In the genomic region with DNA sequence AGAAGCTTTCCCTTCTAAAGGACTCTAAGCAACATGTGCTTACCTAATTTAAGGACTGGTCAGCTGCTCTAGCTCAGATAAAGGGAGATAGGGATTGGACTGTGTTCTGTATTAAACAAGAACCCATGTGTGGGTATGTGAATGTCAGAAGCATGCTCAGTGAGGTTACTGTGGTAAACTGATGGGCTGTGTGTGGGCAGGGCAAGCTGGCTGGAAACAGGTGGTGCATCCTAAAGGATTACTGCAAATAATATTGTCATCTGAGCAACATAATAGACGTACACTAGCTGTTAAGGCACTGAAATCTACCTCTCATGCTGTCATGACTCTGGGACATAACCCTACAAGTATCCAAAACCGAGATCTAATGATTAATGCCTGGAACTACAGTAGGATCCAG, we compare ENCODE assay signal across 22 mouse cellular contexts. TPM values are rescaled to one million over a fixed set of nuclear protein-coding genes. Genes with fewer than 3 reads are reported as not detected.
DNase-seq lines count a peak whose midpoint lies in the region.
"Had no signal": no experiment of that assay in that cellular context is flagged by ENCODE, and none has a peak within 500 bp of the region (broad histone marks: within the 10 kb centered on the region; RNA-seq: fewer than 3 reads in every experiment).

No protein-coding gene starts in this region.

- DNase-seq in layer of hippocampus, adult 11-12 months (ENCODE audit: low spot score): peak; percentile 12
- no peak for DNase-seq in layer of hippocampus, postnatal 10 days (ENCODE audit: low spot score in 2 of 2)
- peak; percentile 9 to 24 for DNase-seq in layer of hippocampus, adult 8-10 months (ENCODE audit: low spot score in 2 of 2)
- DNase-seq in layer of hippocampus, adult 9-10 months (ENCODE audit: low spot score): no peak
- DNase-seq in brain, adult 2 months (ENCODE audit: low read depth, low spot score): peak; percentile 34
- DNase-seq in layer of hippocampus, postnatal 36 days: peak; percentile 14 to 15
- DNase-seq in Muller cell, postnatal 12 days (ENCODE audit: inconsistent ontology term): no peak
- DNase-seq in thymus, postnatal 25 days: no peak
- DNase-seq: adrenal gland, adult 8-10 months; adrenal gland, postnatal 14 days; adrenal gland, postnatal 36 days; cerebellum, adult 11 months; cerebellum, adult 18-20 months; cerebellum, adult 8-10 months; cerebellum, adult 9-11 months; cerebellum, postnatal 14 days; cerebellum, postnatal 36 days; embryo, embryonic 11 days had no signal

RNA-seq across cellular contexts. Expression of gene 9630041A04Rik, which starts 28.0 kb away (rescaled TPM):
- total RNA-seq in layer of hippocampus, postnatal 10 days (2021): not detected
- total RNA-seq in layer of hippocampus, adult 8-10 months (2022): not detected
- not detected for total RNA-seq in layer of hippocampus, postnatal 36 days (2021)
- total RNA-seq: adrenal gland, adult 18-20 months; adrenal gland, adult 8-10 months; adrenal gland, postnatal 14 days; adrenal gland, postnatal 36 days; common myeloid progenitor, adult 5-6 weeks; ES-E14; MEL had no signal

Comparison
In these comparisons a context has a peak if more than half of its experiments do, and no peak if none do; other contexts are left out.
1. DNase-seq: peak in layer of hippocampus, adult 11-12 months (single experiment), layer of hippocampus, adult 8-10 months (2 of 2), brain, adult 2 months (single experiment) and layer of hippocampus, postnatal 36 days (2 of 2); none in layer of hippocampus, postnatal 10 days (0 of 2), layer of hippocampus, adult 9-10 months (single experiment), Muller cell, postnatal 12 days (single experiment) and thymus, postnatal 25 days (single experiment).